Mouse (Mus musculus) spleen, adult 12 weeks (tissue): Measurements from ENCODE around the gene Odf3.

Experiments used
- DNase-seq: peaks from one replicate; pipeline ENCODE4 v3.0.0; 2022; ENCODE audit warnings: low spot score

The Odf3 gene

GRCm38 (mm10) chr7:140844905-140845665 lies 2.5 kb upstream of the Odf3 start, which contains the start of gene Scgb1c1:
Scgb1c1 (plus strand) TSS chr7:140845547.
- peak; percentile 79 for DNase-seq

- no peak for DNase-seq
Observed at GRCm38 (mm10) chr7:140845683-140846082, 1.9 kb upstream of the Odf3 start.

GRCm38 (mm10) chr7:140846676-140847075 lies 929 bp upstream of the Odf3 start:
- no peak for DNase-seq

- no peak for DNase-seq
Observed at GRCm38 (mm10) chr7:140848591-140848990, 986 bp downstream of the Odf3 start.

- no peak for DNase-seq
Observed at GRCm38 (mm10) chr7:140851916-140852315, 4.3 kb downstream of the Odf3 start.

GRCm38 (mm10) chr7:140853386-140853785 lies 5.8 kb downstream of the Odf3 start:
- DNase-seq = no peak

- DNase-seq = no peak
Observed at GRCm38 (mm10) chr7:140854483-140854882, 6.9 kb downstream of the Odf3 start.

GRCm38 (mm10) chr7:140855181-140855580 lies 7.6 kb downstream of the Odf3 start:
- DNase-seq = no peak

- DNase-seq = peak; percentile 75
Observed at GRCm38 (mm10) chr7:140855860-140856784, 8.5 kb downstream of the Odf3 start, which contains the start of gene Gm45785. Gm45785 (minus strand) TSS chr7:140856331.

GRCm38 (mm10) chr7:140856785-140857549 lies 9.4 kb downstream of the Odf3 start, which contains the start of gene Ric8a:
Ric8a (plus strand) TSS chr7:140856957.
- DNase-seq = peak; percentile 84

- DNase-seq = peak; percentile 28
Observed at GRCm38 (mm10) chr7:140857550-140858505, 10.2 kb downstream of the Odf3 start, which contains the start of gene Bet1l. Bet1l (minus strand) TSS chr7:140857577.

- DNase-seq = no peak
Observed at GRCm38 (mm10) chr7:140858746-140859145, 11.1 kb downstream of the Odf3 start.

GRCm38 (mm10) chr7:140859997-140860396 lies 12.4 kb downstream of the Odf3 start:
- DNase-seq = no peak

GRCm38 (mm10) chr7:140860728-140861127 lies 13.1 kb downstream of the Odf3 start:
- no peak for DNase-seq

GRCm38 (mm10) chr7:140864761-140865160 lies 17.2 kb downstream of the Odf3 start:
- no peak for DNase-seq

- DNase-seq = no peak
Observed at GRCm38 (mm10) chr7:140874224-140874623, 26.6 kb downstream of the Odf3 start.

- DNase-seq = no peak
Observed at GRCm38 (mm10) chr7:140877364-140877763, 29.8 kb downstream of the Odf3 start.

GRCm38 (mm10) chr7:140879355-140879754 lies 31.8 kb downstream of the Odf3 start:
- DNase-seq = no peak

GRCm38 (mm10) chr7:140880419-140880818 lies 32.8 kb downstream of the Odf3 start:
- DNase-seq = no peak

GRCm38 (mm10) chr7:140880865-140881515 lies 33.4 kb downstream of the Odf3 start:
- no peak for DNase-seq
